Mouse (Mus musculus): ENCODE measurements around the gene Hormad2.

DNA sequence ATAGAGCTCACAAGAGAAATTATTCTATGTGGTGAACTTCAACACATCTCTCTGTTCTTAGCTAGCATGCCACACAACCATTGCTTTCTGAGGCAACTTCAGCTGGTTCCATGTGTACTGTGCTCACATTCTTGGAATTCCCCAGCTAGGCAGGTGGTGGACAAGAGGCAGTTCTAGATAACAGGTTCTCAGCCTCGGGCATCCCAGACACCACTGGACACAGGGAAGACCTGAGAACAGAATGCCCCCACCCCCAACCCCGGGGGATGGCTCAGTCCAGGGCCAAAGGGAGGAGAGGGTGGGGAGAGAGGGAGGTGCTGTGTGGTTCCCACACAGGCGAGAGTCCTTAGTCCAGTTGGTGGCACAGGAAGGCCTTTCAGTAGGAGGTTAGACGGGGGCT is 36.6 kb downstream of the Hormad2 start:
- no peak for TF ChIP-seq CTCF (IDR thresholded peaks at IDR 0.05; ENCODE audit: low read depth)
- no peak for TF ChIP-seq EP300 (optimal IDR thresholded peaks at IDR 0.05)

All from stomach, postnatal 0 days (tissue).